In the genomic region with DNA sequence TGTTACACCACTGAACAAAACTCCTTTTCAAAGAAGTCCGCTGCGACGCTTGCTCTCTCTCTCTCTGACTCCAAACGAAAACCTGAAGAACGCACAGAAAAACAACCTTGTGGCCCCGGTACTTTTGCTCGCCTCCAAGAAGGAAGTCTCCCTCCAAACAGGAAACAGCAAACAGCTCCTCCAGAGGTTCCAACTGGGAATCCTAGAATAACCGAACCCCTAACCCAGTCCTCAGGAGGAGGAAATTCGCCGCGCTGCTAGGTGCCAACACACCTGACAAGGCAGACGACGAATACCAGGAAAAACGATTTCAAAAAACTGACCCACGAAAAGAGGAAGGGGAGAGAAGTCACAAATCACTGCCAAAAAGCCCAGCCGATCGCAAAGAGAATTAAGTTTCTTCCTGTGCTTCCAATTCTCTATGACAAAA, we compare ENCODE assay signal across 8 mouse cellular contexts. TPM values are rescaled to one million over a fixed set of nuclear protein-coding genes. Genes with fewer than 3 reads are reported as not detected.
DNase-seq lines count a peak whose midpoint lies in the region; ATAC-seq and TF ChIP-seq lines count a peak whose summit lies in the region.

No protein-coding gene starts in this region.

- H3K4me1 ChIP-seq in CH12.LX (ENCODE audit: control insufficient read depth in 1 of 2, insufficient read depth in 2 of 2), result peaks cover 0 to 27% of the 10 kb centered on the region in 2 experiments; a peak in 2 of 4 replicates
- peaks cover 47% of the 10 kb centered on the region for H3K4me1 ChIP-seq in erythroblast, embryonic 14.5 days (ENCODE audit: control insufficient read depth)
- peaks cover 18% of the 10 kb centered on the region for H3K4me1 ChIP-seq in heart, postnatal 0 days (ENCODE audit: control insufficient read depth, insufficient read depth)

- H3K79me2 ChIP-seq in CH12.LX (replicated peaks; ENCODE audit: control insufficient read depth, extremely low read depth, insufficient read depth, poor library complexity, severe bottlenecking), result peaks cover 42% of the 10 kb centered on the region

- WGBS in heart, postnatal 0 days, result under 1% methylated on average over 17 of the region's 17 CpGs

- peak overlapping the region; percentile 48 for H3K4me2 ChIP-seq in CH12.LX (ENCODE audit: insufficient read depth, low read depth, poor library complexity, severe bottlenecking)
- H3K4me2 ChIP-seq in heart, postnatal 0 days (ENCODE audit: low read depth, low read length), result peak overlapping the region; percentile 94

- no peak for TF ChIP-seq POLR2A in CH12.LX (IDR thresholded peaks at IDR 0.05; ENCODE audit: low read depth, low read length)

- no peak for TF ChIP-seq EP300 in CH12.LX (IDR thresholded peaks at IDR 0.05; ENCODE audit: low read length)
- TF ChIP-seq EP300 in heart, postnatal 0 days (IDR thresholded peaks at IDR 0.05; ENCODE audit: low read depth), result no peak

- peak; percentile 21; the same call in 1 of the 2 replicates for ATAC-seq in heart, postnatal 0 days (ENCODE audit: insufficient read depth, low read depth)
- ATAC-seq in monocyte, adult 5-6 weeks (replicated peaks; ENCODE audit: insufficient number of reproducible peaks, low FRiP score, low TSS enrichment, poor library complexity, severe bottlenecking), result no peak; the same call in 1 of the 2 replicates

- peaks cover 0 to 3% of the 10 kb centered on the region in 2 experiments for H3K36me3 ChIP-seq in CH12.LX (replicated peaks in 1 of 2; ENCODE audit: control insufficient read depth in 1 of 2, insufficient read depth in 1 of 2, low read length in 1 of 2)
- peaks cover 2% of the 10 kb centered on the region for H3K36me3 ChIP-seq in erythroblast, embryonic 14.5 days (ENCODE audit: control insufficient read depth)
- no peaks in the 10 kb centered on the region for H3K36me3 ChIP-seq in heart, postnatal 0 days (replicated peaks; ENCODE audit: control insufficient read depth, insufficient read depth, low read length)

- no peak overlapping the region for H3K27ac ChIP-seq in CH12.LX (ENCODE audit: insufficient read depth, low read depth)
- peak overlapping the region; percentile 99 for H3K27ac ChIP-seq in heart, postnatal 0 days (ENCODE audit: low read depth)

- no peaks in the 10 kb centered on the region for H3K27me3 ChIP-seq in CH12.LX (replicated peaks)
- H3K27me3 ChIP-seq in erythroblast, embryonic 14.5 days (ENCODE audit: control insufficient read depth), result no peaks in the 10 kb centered on the region
- no peaks in the 10 kb centered on the region for H3K27me3 ChIP-seq in heart, postnatal 0 days (ENCODE audit: control insufficient read depth, insufficient read depth, low read length)

- dilution Hi-C loops in CH12.LX (cut with MboI; ENCODE audit: extremely low pct_ligation_motif_present, extremely low pct_unique_long_range_greater_than_20kb, low sequenced_read_pairs), result no loop called here

- in situ Hi-C loops in CH12.LX (cut with MboI; ENCODE audit: low pct_ligation_motif_present, low pct_unique_long_range_greater_than_20kb, low sequenced_read_pairs), result no loop called here

- H3K4me3 ChIP-seq in CH12.LX (replicated peaks in 1 of 3; ENCODE audit: low read depth in 2 of 3, low read length in 2 of 3, poor library complexity in 1 of 3), result peak overlapping the region; percentile 80 to 92 (median 90)
- H3K4me3 ChIP-seq in erythroblast, embryonic 14.5 days (replicated peaks), result peak overlapping the region; percentile 99
- peak overlapping the region; percentile 88 for H3K4me3 ChIP-seq in heart, postnatal 0 days (ENCODE audit: low read depth, low read length)

- H3K9me3 ChIP-seq in CH12.LX (replicated peaks; ENCODE audit: low read length), result no peaks in the 10 kb centered on the region
- H3K9me3 ChIP-seq in erythroblast, embryonic 14.5 days (ENCODE audit: control insufficient read depth, low read length), result no peaks in the 10 kb centered on the region
- H3K9me3 ChIP-seq in heart, postnatal 0 days (replicated peaks; ENCODE audit: control insufficient read depth, low read length), result no peaks in the 10 kb centered on the region

- TF ChIP-seq RAD21 in CH12.LX (IDR thresholded peaks at IDR 0.05; ENCODE audit: low read depth, low read length), result no peak

- no peak for TF ChIP-seq CTCF in CH12.LX (conservative IDR thresholded peaks at IDR 0.05 in 1 of 2, IDR thresholded peaks at IDR 0.05 in 1 of 2; ENCODE audit: low read depth in 2 of 2, low read length in 2 of 2)
- TF ChIP-seq CTCF in heart, postnatal 0 days (IDR thresholded peaks at IDR 0.05; ENCODE audit: low read depth), result peak; percentile 26

- H3K9ac ChIP-seq in CH12.LX (ENCODE audit: insufficient read depth, low read depth), result peak overlapping the region; percentile 89
- peak overlapping the region; percentile 99 for H3K9ac ChIP-seq in heart, postnatal 0 days (replicated peaks; ENCODE audit: low read depth, low read length)

- peak; percentile 34 for DNase-seq in CH12.LX (ENCODE audit: extremely low read depth)
- peak; percentile 58 for DNase-seq in adrenal gland, postnatal 14 days
- DNase-seq in heart, postnatal 0 days (ENCODE audit: low spot score), result peak; percentile 72
- peak; percentile 58 for DNase-seq in kidney, postnatal 14 days
- peak; percentile 59 for DNase-seq in lung, postnatal 10 days
- DNase-seq in right cerebral cortex, postnatal 25 days, result peak; percentile 34

TF ChIP-seq in CH12.LX, 34 proteins besides CTCF, POLR2A, EP300 and RAD21:
- TF ChIP-seq MYC (IDR thresholded peaks at IDR 0.05; ENCODE audit: low read depth, low read length), result no peak
- no peak; the same call in 1 of the 2 replicates for TF ChIP-seq CHD1 (IDR thresholded peaks at IDR 0.05; ENCODE audit: low read depth, low read length)
- no peak for TF ChIP-seq MAX (IDR thresholded peaks at IDR 0.05; ENCODE audit: low read length)
- TF ChIP-seq MXI1 (IDR thresholded peaks at IDR 0.05; ENCODE audit: low read depth, low read length), result peak; percentile 24; the same call in 1 of the 2 replicates
- no peak for TF ChIP-seq PAX5 (IDR thresholded peaks at IDR 0.05; ENCODE audit: low read length)
- TF ChIP-seq BHLHE40 (IDR thresholded peaks at IDR 0.05; ENCODE audit: low read depth, low read length), result no peak; the same call in 1 of the 2 replicates

RNA-seq across cellular contexts. Expression of a gene that starts 0.9 kb away (rescaled TPM):
- total RNA-seq in CH12.LX (2012; rRNA removed) (18.8 and 19.9 TPM in 2 replicates), CH12.LX (2014; rRNA removed) (26.1 and 28.8 TPM in 2 replicates)
- polyA plus RNA-seq in CH12.LX (2012; ENCODE audit: insufficient read length, low read depth), result 36.3 and 36.8 TPM in 2 replicates
- 62.9 and 71.5 TPM in 2 replicates for total RNA-seq in adrenal gland, postnatal 14 days (2021)
- polyA plus RNA-seq in erythroblast, embryonic 14.5 days (2012), result 0.95 and 1.2 TPM in 2 replicates
- 20.2 and 24.3 TPM in 2 replicates for total RNA-seq in heart, postnatal 0 days (2014; rRNA removed; ENCODE audit: low replicate concordance)
- polyA plus RNA-seq in heart, postnatal 0 days (2015; fragmentation: Nextera tagmentation; extraction: Ambion mirVana), result 11.2 and 11.6 TPM in 2 replicates
- 73.3 to 78.5 TPM (median 78.4 TPM) in 3 replicates for total RNA-seq in monocyte, adult 5-6 weeks (2017)
